Comparison of ENCODE assay signal across 18 mouse cellular contexts in the genomic region with DNA sequence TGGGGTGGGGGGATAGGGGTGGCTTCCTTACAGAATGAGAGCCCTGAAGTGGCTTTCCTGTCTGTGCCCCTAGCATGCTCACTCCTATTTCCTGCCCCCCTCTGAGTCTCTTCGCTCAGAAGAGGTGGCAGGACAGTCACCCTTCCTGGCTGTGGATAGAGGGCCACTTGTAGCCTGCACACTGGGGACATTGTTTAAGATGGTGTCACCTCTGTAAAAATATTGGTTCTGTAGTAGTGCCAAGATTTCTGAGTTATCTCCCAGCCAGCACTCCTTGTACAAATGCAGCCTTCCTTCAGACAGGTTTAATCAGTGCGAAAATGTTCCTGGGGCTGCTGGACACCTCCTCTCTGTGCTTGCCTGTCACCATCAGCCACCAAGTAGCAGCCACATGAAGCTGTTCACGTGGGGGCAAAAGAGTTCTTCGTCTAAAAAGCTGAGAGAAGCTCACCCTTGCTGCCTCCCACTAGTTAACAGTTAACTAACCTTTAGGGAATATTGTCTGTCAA.
A peak's percentile ranks its signal among the peaks of the same experiment; 100 is the strongest.
DNase-seq lines count a peak whose midpoint lies in the region; ATAC-seq and TF ChIP-seq lines count a peak whose summit lies in the region.
"Had no signal": no experiment of that assay in that cellular context is flagged by ENCODE, and none has a peak within 500 bp of the region (broad histone marks: within the 10 kb centered on the region; RNA-seq: fewer than 3 reads in every experiment).

No protein-coding gene starts in this region.

- H3K4me1 ChIP-seq in heart, embryonic 13.5 days, result peaks cover 49% of the 10 kb centered on the region
- H3K4me1 ChIP-seq in liver, adult 2 months (ENCODE audit: control insufficient read depth, insufficient read depth, low read length), result peaks cover 24% of the 10 kb centered on the region
- H3K4me1 ChIP-seq in liver, embryonic 11.5 days (replicated peaks; ENCODE audit: control insufficient read depth, insufficient read depth, low read length), result 0 out of 2 replicates have a peak, but pooled peaks cover 5% of the 10 kb centered on the region
- peaks cover 22% of the 10 kb centered on the region for H3K4me1 ChIP-seq in heart, postnatal 0 days (ENCODE audit: control insufficient read depth, insufficient read depth)
- H3K4me1 ChIP-seq in neural tube, embryonic 15.5 days, result 0 out of 2 replicates have a peak, but pooled peaks cover 9% of the 10 kb centered on the region
- H3K4me1 ChIP-seq: midbrain, embryonic 12.5 days had no signal

- no peak for TF ChIP-seq EP300 in heart, postnatal 0 days (IDR thresholded peaks at IDR 0.05; ENCODE audit: low read depth)

- no peak for TF ChIP-seq POLR2A in liver, adult 2 months (IDR thresholded peaks at IDR 0.05; ENCODE audit: extremely low read depth, insufficient read depth, low read length)

- WGBS in heart, embryonic 13.5 days, result 26% methylated on average over 4 of the region's 4 CpGs
- WGBS in liver, adult 2 months, result 25% methylated on average over 4 of the region's 4 CpGs
- WGBS in liver, embryonic 11.5 days, result 56% methylated on average over 4 of the region's 4 CpGs
- 32% methylated on average over 4 of the region's 4 CpGs for WGBS in heart, postnatal 0 days
- WGBS in neural tube, embryonic 15.5 days, result 71% methylated on average over 4 of the region's 4 CpGs

- H3K4me3 ChIP-seq in heart, embryonic 13.5 days, result no peak overlapping the region
- no peak overlapping the region for H3K4me3 ChIP-seq in liver, adult 2 months (ENCODE audit: insufficient read depth, low read depth, low read length)
- no peak overlapping the region for H3K4me3 ChIP-seq in liver, embryonic 11.5 days (ENCODE audit: low read depth, low read length)
- no peak overlapping the region for H3K4me3 ChIP-seq in heart, postnatal 0 days (ENCODE audit: low read depth, low read length)
- H3K4me3 ChIP-seq in neural tube, embryonic 15.5 days (replicated peaks), result no peak overlapping the region
- H3K4me3 ChIP-seq: erythroblast, embryonic 14.5 days; hindbrain, embryonic 13.5 days; limb, embryonic 10.5 days; midbrain, embryonic 12.5 days; myocyte had no signal

- no peak for TF ChIP-seq CTCF in liver, adult 2 months (IDR thresholded peaks at IDR 0.05; ENCODE audit: low read depth, low read length)
- TF ChIP-seq CTCF in heart, postnatal 0 days (IDR thresholded peaks at IDR 0.05; ENCODE audit: low read depth), result no peak

- no peak overlapping the region for H3K9ac ChIP-seq in heart, embryonic 13.5 days
- H3K9ac ChIP-seq in liver, adult 2 months (ENCODE audit: low read depth, low read length), result peak overlapping the region; percentile 13
- no peak overlapping the region for H3K9ac ChIP-seq in liver, embryonic 11.5 days (ENCODE audit: low read depth, low read length)
- H3K9ac ChIP-seq in heart, postnatal 0 days (replicated peaks; ENCODE audit: low read depth, low read length), result no peak overlapping the region
- H3K9ac ChIP-seq in neural tube, embryonic 15.5 days (replicated peaks), result no peak overlapping the region
- H3K9ac ChIP-seq: hindbrain, embryonic 13.5 days; midbrain, embryonic 12.5 days had no signal

- no peaks in the 10 kb centered on the region for H3K36me3 ChIP-seq in heart, embryonic 13.5 days
- no peaks in the 10 kb centered on the region for H3K36me3 ChIP-seq in liver, adult 2 months (ENCODE audit: control insufficient read depth, insufficient read depth, low read length)
- H3K36me3 ChIP-seq in liver, embryonic 11.5 days (ENCODE audit: control insufficient read depth, insufficient read depth, low read length), result no peaks in the 10 kb centered on the region
- H3K36me3 ChIP-seq in heart, postnatal 0 days (replicated peaks; ENCODE audit: control insufficient read depth, insufficient read depth, low read length), result no peaks in the 10 kb centered on the region
- no peaks in the 10 kb centered on the region for H3K36me3 ChIP-seq in neural tube, embryonic 15.5 days
- H3K36me3 ChIP-seq: G1E; hindbrain, embryonic 13.5 days; limb, embryonic 10.5 days; midbrain, embryonic 12.5 days had no signal

- no peak overlapping the region for H3K4me2 ChIP-seq in heart, embryonic 13.5 days
- no peak overlapping the region for H3K4me2 ChIP-seq in liver, embryonic 11.5 days
- no peak overlapping the region for H3K4me2 ChIP-seq in heart, postnatal 0 days (ENCODE audit: low read depth, low read length)
- H3K4me2 ChIP-seq in neural tube, embryonic 15.5 days, result no peak overlapping the region
- H3K4me2 ChIP-seq: hindbrain, embryonic 13.5 days; midbrain, embryonic 12.5 days had no signal

- no peaks in the 10 kb centered on the region for H3K79me2 ChIP-seq in liver, adult 2 months (ENCODE audit: control insufficient read depth, insufficient read depth, low read length)

- peak; percentile 48; the same call in 1 of the 2 replicates for ATAC-seq in heart, embryonic 13.5 days (ENCODE audit: extremely low read depth, insufficient number of reproducible peaks, low FRiP score, low TSS enrichment)
- no peak for ATAC-seq in liver, embryonic 11.5 days (replicated peaks; ENCODE audit: low FRiP score)
- peak; percentile 73 for ATAC-seq in heart, postnatal 0 days (ENCODE audit: insufficient read depth, low read depth)
- ATAC-seq in neural tube, embryonic 15.5 days (ENCODE audit: low FRiP score), result no peak
- ATAC-seq in inflammation-experienced regulatory T-cells, adult 6 months, result no peak

- peak overlapping the region; percentile 63 for H3K27ac ChIP-seq in heart, embryonic 13.5 days (replicated peaks)
- H3K27ac ChIP-seq in liver, adult 2 months (replicated peaks; ENCODE audit: insufficient read depth, low read depth, low read length), result peak overlapping the region; percentile 96
- H3K27ac ChIP-seq in liver, embryonic 11.5 days (ENCODE audit: low read depth, low read length), result no peak overlapping the region
- peak overlapping the region; percentile 22 for H3K27ac ChIP-seq in heart, postnatal 0 days (ENCODE audit: low read depth)
- H3K27ac ChIP-seq in neural tube, embryonic 15.5 days (replicated peaks), result no peak overlapping the region
- H3K27ac ChIP-seq: hindbrain, embryonic 13.5 days; limb, embryonic 10.5 days; midbrain, embryonic 12.5 days had no signal

- no peak for DNase-seq in heart, postnatal 4 days
- peak; percentile 91 for DNase-seq in liver, adult 2 months (ENCODE audit: extremely low read depth, low read depth, low spot score)
- no peak for DNase-seq in liver, embryonic 11.5 days (ENCODE audit: low spot score)
- peak; percentile 44 for DNase-seq in 416B (ENCODE audit: low read depth)
- peak; percentile 54 for DNase-seq in heart, postnatal 0 days (ENCODE audit: low spot score)
- DNase-seq: gastrocnemius, postnatal 25 days; kidney, postnatal 4 days; lung, postnatal 10 days; right cerebral cortex, postnatal 14 days had no signal

- no peaks in the 10 kb centered on the region for H3K27me3 ChIP-seq in heart, embryonic 13.5 days (replicated peaks)
- H3K27me3 ChIP-seq in liver, adult 2 months (ENCODE audit: control insufficient read depth, insufficient read depth, low read length), result no peaks in the 10 kb centered on the region
- H3K27me3 ChIP-seq in liver, embryonic 11.5 days (replicated peaks; ENCODE audit: control insufficient read depth, insufficient read depth, low read length), result no peaks in the 10 kb centered on the region
- no peaks in the 10 kb centered on the region for H3K27me3 ChIP-seq in heart, postnatal 0 days (ENCODE audit: control insufficient read depth, insufficient read depth, low read length)
- no peaks in the 10 kb centered on the region for H3K27me3 ChIP-seq in neural tube, embryonic 15.5 days (replicated peaks)
- H3K27me3 ChIP-seq: hindbrain, embryonic 13.5 days; midbrain, embryonic 12.5 days had no signal

- H3K9me3 ChIP-seq in heart, embryonic 13.5 days, result no peaks in the 10 kb centered on the region
- no peaks in the 10 kb centered on the region for H3K9me3 ChIP-seq in liver, embryonic 11.5 days (ENCODE audit: control insufficient read depth, low read length)
- H3K9me3 ChIP-seq in heart, postnatal 0 days (replicated peaks; ENCODE audit: control insufficient read depth, low read length), result no peaks in the 10 kb centered on the region
- no peaks in the 10 kb centered on the region for H3K9me3 ChIP-seq in neural tube, embryonic 15.5 days (replicated peaks)
- H3K9me3 ChIP-seq: hindbrain, embryonic 13.5 days; limb, embryonic 10.5 days; midbrain, embryonic 12.5 days had no signal

Comparison
In these comparisons a context has a peak if more than half of its experiments do, and no peak if none do; other contexts are left out.
1. H3K27ac ChIP-seq: peak in heart, embryonic 13.5 days (single experiment), liver, adult 2 months (single experiment) and heart, postnatal 0 days (single experiment); none in liver, embryonic 11.5 days (single experiment) and neural tube, embryonic 15.5 days (single experiment).
2. DNase-seq: peak in liver, adult 2 months (single experiment), 416B (single experiment) and heart, postnatal 0 days (single experiment); none in heart, postnatal 4 days (single experiment) and liver, embryonic 11.5 days (single experiment).
3. ATAC-seq: peak in heart, embryonic 13.5 days (single experiment) and heart, postnatal 0 days (single experiment); none in liver, embryonic 11.5 days (single experiment), neural tube, embryonic 15.5 days (single experiment) and inflammation-experienced regulatory T-cells, adult 6 months (single experiment).